Mouse (Mus musculus) cerebellum, adult 2 months (tissue): ENCODE measurements around the gene Mpp3.

Experiments used
- CTCF ChIP-seq: fragments of 200-500 bp; IDR thresholded peaks from 2 replicates; pipeline ENCODE4 v1.5.1; 2011; ENCODE audit warnings: low read depth, mild to moderate bottlenecking, control low read depth, low read length, moderate library complexity, borderline replicate concordance; ENCODE audit not compliant: insufficient read depth
- POLR2A ChIP-seq: fragments of 200-500 bp; IDR thresholded peaks from 2 replicates; pipeline ENCODE4 v1.6.1; 2011; ENCODE audit warnings: low read length, control low read depth, borderline replicate concordance; ENCODE audit not compliant: insufficient read depth

GRCm38 (mm10) chr11:101985990-101986389, 42.3 kb downstream of the Mpp3 start:
- TF ChIP-seq CTCF (peak; percentile 98), POLR2A (no peak)
